Mouse (Mus musculus) spleen, adult 2 months (tissue): Measurements from ENCODE around the gene Dcx.

ENCODE experiments used
- CTCF ChIP-seq: fragments of 200-500 bp; IDR thresholded peaks from 2 replicates; pipeline ENCODE4 v1.5.1; 2011; ENCODE audit warnings: mild to moderate bottlenecking, inconsistent platforms; ENCODE audit not compliant: insufficient read depth, insufficient read length, insufficient replicate concordance; ENCODE audit errors: extremely low read depth
- POLR2A ChIP-seq: fragments of 200-500 bp; IDR thresholded peaks from 2 replicates; pipeline ENCODE4 v1.6.1; 2011; ENCODE audit warnings: low read depth, low read length, inconsistent platforms

- TF ChIP-seq CTCF (no peak), POLR2A (no peak)
Measured at GRCm38 (mm10) chrX:143902300-143902699, 30.8 kb downstream of the Dcx start.
